Mouse (Mus musculus): Measurements from ENCODE around the gene Bbs1. TPM values are rescaled to one million over a fixed set of nuclear protein-coding genes. Genes with fewer than 3 reads are reported as not detected.
A peak's percentile ranks its signal among the peaks of the same experiment; 100 is the strongest.

Gene Bbs1
- polyA plus RNA-seq, 1 experiment: 2.2 TPM

GRCm38 (mm10) chr19:4842611-4843010 lies 63.8 kb downstream of the Bbs1 start:
- Histone ChIP-seq H3ac (ENCODE audit: control insufficient read depth, insufficient read length, low read depth) (no peak overlapping the region), H3K4me3 (ENCODE audit: insufficient read depth, poor library complexity, severe bottlenecking) (no peak overlapping the region), H3K27me3 (ENCODE audit: control insufficient read depth, insufficient read depth, insufficient read length) (peaks cover 26% of the 10 kb centered on the region), H3K79me3 (ENCODE audit: low read depth) (no peaks in the 10 kb centered on the region), H3K36me3 (ENCODE audit: control insufficient read depth, insufficient read depth) (no peaks in the 10 kb centered on the region), H3K79me2 (ENCODE audit: control insufficient read depth, insufficient read depth) (no peaks in the 10 kb centered on the region)
- no peak for TF ChIP-seq MAX (IDR thresholded peaks at IDR 0.05)
- TF ChIP-seq CEBPB (IDR thresholded peaks at IDR 0.05; ENCODE audit: low read depth): no peak
- TF ChIP-seq USF1 (IDR thresholded peaks at IDR 0.05; ENCODE audit: low read depth): no peak
- no peak for TF ChIP-seq MYOG (IDR thresholded peaks at IDR 0.05; ENCODE audit: control insufficient read depth, extremely low read depth, insufficient read length)
- no peak for TF ChIP-seq MYOD1 (IDR thresholded peaks at IDR 0.05; ENCODE audit: control insufficient read depth, insufficient read length, low read depth)
- TF ChIP-seq FOSL1 (IDR thresholded peaks at IDR 0.05; ENCODE audit: insufficient read depth, low read length, poor library complexity, severe bottlenecking): no peak
- TF ChIP-seq CTCF (IDR thresholded peaks at IDR 0.05; ENCODE audit: control insufficient read depth, insufficient read depth, insufficient read length): no peak

GRCm38 (mm10) chr19:4840848-4841247 lies 65.6 kb downstream of the Bbs1 start:
- peaks cover 23% of the 10 kb centered on the region for H3K27me3 ChIP-seq (ENCODE audit: control insufficient read depth, insufficient read depth, insufficient read length)
- no peaks in the 10 kb centered on the region for H3K36me3 ChIP-seq (ENCODE audit: control insufficient read depth, insufficient read depth)
- H3K4me3 ChIP-seq (ENCODE audit: insufficient read depth, poor library complexity, severe bottlenecking): no peak overlapping the region
- H3K79me2 ChIP-seq (ENCODE audit: control insufficient read depth, insufficient read depth): no peaks in the 10 kb centered on the region
- TF ChIP-seq MAX (IDR thresholded peaks at IDR 0.05) (no peak), FOSL1 (IDR thresholded peaks at IDR 0.05; ENCODE audit: insufficient read depth, low read length, poor library complexity, severe bottlenecking) (no peak), MYOD1 (IDR thresholded peaks at IDR 0.05; ENCODE audit: control insufficient read depth, insufficient read length, low read depth) (no peak), USF1 (IDR thresholded peaks at IDR 0.05; ENCODE audit: low read depth) (no peak), CEBPB (IDR thresholded peaks at IDR 0.05; ENCODE audit: low read depth) (no peak), CTCF (IDR thresholded peaks at IDR 0.05; ENCODE audit: control insufficient read depth, insufficient read depth, insufficient read length) (no peak), MYOG (IDR thresholded peaks at IDR 0.05; ENCODE audit: control insufficient read depth, extremely low read depth, insufficient read length) (no peak)
- no peak overlapping the region for H3ac ChIP-seq (ENCODE audit: control insufficient read depth, insufficient read length, low read depth)
- H3K79me3 ChIP-seq (ENCODE audit: low read depth): no peaks in the 10 kb centered on the region

- Histone ChIP-seq H3ac (ENCODE audit: control insufficient read depth, insufficient read length, low read depth) (peak within 1 kb of the TSS; percentile 74), H3K79me2 (ENCODE audit: control insufficient read depth, insufficient read depth) (no peaks in the 10 kb centered on the region), H3K4me3 (ENCODE audit: insufficient read depth, poor library complexity, severe bottlenecking) (peak within 1 kb of the TSS; percentile 36), H3K79me3 (ENCODE audit: low read depth) (no peaks in the 10 kb centered on the region), H3K36me3 (ENCODE audit: control insufficient read depth, insufficient read depth) (no peaks in the 10 kb centered on the region), H3K27me3 (ENCODE audit: control insufficient read depth, insufficient read depth, insufficient read length) (peaks cover 20% of the 10 kb centered on the region)
- no peak for TF ChIP-seq CEBPB (IDR thresholded peaks at IDR 0.05; ENCODE audit: low read depth)
- no peak for TF ChIP-seq FOSL1 (IDR thresholded peaks at IDR 0.05; ENCODE audit: insufficient read depth, low read length, poor library complexity, severe bottlenecking)
- TF ChIP-seq USF1 (IDR thresholded peaks at IDR 0.05; ENCODE audit: low read depth): no peak
- TF ChIP-seq MAX (IDR thresholded peaks at IDR 0.05): peak; percentile 33
- TF ChIP-seq MYOG (IDR thresholded peaks at IDR 0.05; ENCODE audit: control insufficient read depth, extremely low read depth, insufficient read length): no peak
These were observed 67.3 kb downstream of the Bbs1 start, which contains the start of the genes Ccs and Ccdc87 for GRCm38 (mm10) chr19:4839149-4839548. Ccs (minus strand) TSS chr19:4839332. Ccdc87 (plus strand) TSS chr19:4839366.

- peak overlapping the region; percentile 74 for H3ac ChIP-seq (ENCODE audit: control insufficient read depth, insufficient read length, low read depth)
- peak overlapping the region; percentile 36 for H3K4me3 ChIP-seq (ENCODE audit: insufficient read depth, poor library complexity, severe bottlenecking)
- H3K27me3 ChIP-seq (ENCODE audit: control insufficient read depth, insufficient read depth, insufficient read length): peaks cover 20% of the 10 kb centered on the region
- TF ChIP-seq MAX (IDR thresholded peaks at IDR 0.05): no peak
- TF ChIP-seq USF1 (IDR thresholded peaks at IDR 0.05; ENCODE audit: low read depth): no peak
- no peak for TF ChIP-seq CEBPB (IDR thresholded peaks at IDR 0.05; ENCODE audit: low read depth)
- TF ChIP-seq CTCF (IDR thresholded peaks at IDR 0.05; ENCODE audit: control insufficient read depth, insufficient read depth, insufficient read length): no peak
- no peak for TF ChIP-seq MYOD1 (IDR thresholded peaks at IDR 0.05; ENCODE audit: control insufficient read depth, insufficient read length, low read depth)
- no peak for TF ChIP-seq FOSL1 (IDR thresholded peaks at IDR 0.05; ENCODE audit: insufficient read depth, low read length, poor library complexity, severe bottlenecking)
- TF ChIP-seq MYOG (IDR thresholded peaks at IDR 0.05; ENCODE audit: control insufficient read depth, extremely low read depth, insufficient read length): no peak
- no peaks in the 10 kb centered on the region for H3K36me3 ChIP-seq (ENCODE audit: control insufficient read depth, insufficient read depth)
- no peaks in the 10 kb centered on the region for H3K79me2 ChIP-seq (ENCODE audit: control insufficient read depth, insufficient read depth)
- no peaks in the 10 kb centered on the region for H3K79me3 ChIP-seq (ENCODE audit: low read depth)
These were observed 67.8 kb downstream of the Bbs1 start for GRCm38 (mm10) chr19:4838526-4839140.

- Histone ChIP-seq H3ac (ENCODE audit: control insufficient read depth, insufficient read length, low read depth) (no peak overlapping the region), H3K79me2 (ENCODE audit: control insufficient read depth, insufficient read depth) (no peaks in the 10 kb centered on the region), H3K79me3 (ENCODE audit: low read depth) (no peaks in the 10 kb centered on the region), H3K27me3 (ENCODE audit: control insufficient read depth, insufficient read depth, insufficient read length) (peaks cover 14% of the 10 kb centered on the region), H3K4me3 (ENCODE audit: insufficient read depth, poor library complexity, severe bottlenecking) (no peak overlapping the region), H3K36me3 (ENCODE audit: control insufficient read depth, insufficient read depth) (peaks cover 6% of the 10 kb centered on the region)
- TF ChIP-seq USF1 (IDR thresholded peaks at IDR 0.05; ENCODE audit: low read depth): no peak
- TF ChIP-seq CEBPB (IDR thresholded peaks at IDR 0.05; ENCODE audit: low read depth): no peak
- TF ChIP-seq CTCF (IDR thresholded peaks at IDR 0.05; ENCODE audit: control insufficient read depth, insufficient read depth, insufficient read length): no peak
- no peak for TF ChIP-seq MAX (IDR thresholded peaks at IDR 0.05)
- no peak for TF ChIP-seq MYOG (IDR thresholded peaks at IDR 0.05; ENCODE audit: control insufficient read depth, extremely low read depth, insufficient read length)
- TF ChIP-seq MYOD1 (IDR thresholded peaks at IDR 0.05; ENCODE audit: control insufficient read depth, insufficient read length, low read depth): no peak
- no peak for TF ChIP-seq FOSL1 (IDR thresholded peaks at IDR 0.05; ENCODE audit: insufficient read depth, low read length, poor library complexity, severe bottlenecking)
These were observed 69.4 kb downstream of the Bbs1 start for GRCm38 (mm10) chr19:4837049-4837448.

Other genes starting within 250 kb of the Bbs1 start
- 0.96 TPM for gene Gm960, start 208.0 kb downstream of the Bbs1 start, polyA plus RNA-seq (2012; fragmentation: generic; extraction: Trizol)
- gene Sptbn2, start 195.5 kb downstream of the Bbs1 start, polyA plus RNA-seq (2012; fragmentation: generic; extraction: Trizol): 0.15 TPM
- gene Rbm4b, start 150.1 kb downstream of the Bbs1 start, polyA plus RNA-seq (2012; fragmentation: generic; extraction: Trizol): 8.8 TPM
- 43.8 TPM for gene Rbm4, start 112.7 kb downstream of the Bbs1 start, polyA plus RNA-seq (2012; fragmentation: generic; extraction: Trizol)
- gene Gm21992, start 95.0 kb downstream of the Bbs1 start, polyA plus RNA-seq (2012; fragmentation: generic; extraction: Trizol): 14.3 TPM
- 95.2 TPM for gene Rbm14, start 95.0 kb downstream of the Bbs1 start, polyA plus RNA-seq (2012; fragmentation: generic; extraction: Trizol)
- gene Ccs, start 67.3 kb downstream of the Bbs1 start, polyA plus RNA-seq (2012; fragmentation: generic; extraction: Trizol): 36.6 TPM
- gene Ccdc87, start 67.3 kb downstream of the Bbs1 start, polyA plus RNA-seq (2012; fragmentation: generic; extraction: Trizol): 0.02 TPM
- 1.2 TPM for gene Ctsf, start 51.5 kb downstream of the Bbs1 start, polyA plus RNA-seq (2012; fragmentation: generic; extraction: Trizol)
- gene Actn3, start 28.7 kb downstream of the Bbs1 start, polyA plus RNA-seq (2012; fragmentation: generic; extraction: Trizol): 20.8 TPM
- 5.4 TPM for gene Zdhhc24, start 28.0 kb downstream of the Bbs1 start, polyA plus RNA-seq (2012; fragmentation: generic; extraction: Trizol)
- gene Dpp3, start 21.7 kb upstream of the Bbs1 start, polyA plus RNA-seq (2012; fragmentation: generic; extraction: Trizol): 68.2 TPM
- gene Peli3, start 36.5 kb upstream of the Bbs1 start, polyA plus RNA-seq (2012; fragmentation: generic; extraction: Trizol): 1.3 TPM
- 100 TPM for gene Mrpl11, start 55.5 kb upstream of the Bbs1 start, polyA plus RNA-seq (2012; fragmentation: generic; extraction: Trizol)
- gene Npas4, start 83.7 kb upstream of the Bbs1 start, polyA plus RNA-seq (2012; fragmentation: generic; extraction: Trizol): 0.60 TPM
- 8.9 TPM for gene Slc29a2, start 117.2 kb upstream of the Bbs1 start, polyA plus RNA-seq (2012; fragmentation: generic; extraction: Trizol)
- 28.1 TPM for gene B4gat1, start 132.2 kb upstream of the Bbs1 start, polyA plus RNA-seq (2012; fragmentation: generic; extraction: Trizol)
- 1.5 TPM for gene AC124502.3, start 132.3 kb upstream of the Bbs1 start, polyA plus RNA-seq (2012; fragmentation: generic; extraction: Trizol)
- 55.3 TPM for gene Brms1, start 134.7 kb upstream of the Bbs1 start, polyA plus RNA-seq (2012; fragmentation: generic; extraction: Trizol)
- gene Rin1, start 143.9 kb upstream of the Bbs1 start, polyA plus RNA-seq (2012; fragmentation: generic; extraction: Trizol): 48.9 TPM
- 3.2 TPM for gene Cd248, start 161.4 kb upstream of the Bbs1 start, polyA plus RNA-seq (2012; fragmentation: generic; extraction: Trizol)
- 4.6 TPM for gene Tmem151a, start 178.9 kb upstream of the Bbs1 start, polyA plus RNA-seq (2012; fragmentation: generic; extraction: Trizol)
- 57.6 TPM for gene Yif1a, start 181.9 kb upstream of the Bbs1 start, polyA plus RNA-seq (2012; fragmentation: generic; extraction: Trizol)
- gene Cnih2, start 191.9 kb upstream of the Bbs1 start, polyA plus RNA-seq (2012; fragmentation: generic; extraction: Trizol): 1.9 TPM
- gene Rab1b, start 200.4 kb upstream of the Bbs1 start, polyA plus RNA-seq (2012; fragmentation: generic; extraction: Trizol): 212 TPM
- gene Klc2, start 211.9 kb upstream of the Bbs1 start, polyA plus RNA-seq (2012; fragmentation: generic; extraction: Trizol): 30.5 TPM